Mouse (Mus musculus) megakaryocyte, adult 5-6 weeks (primary cell): Measurements from ENCODE around the gene Nxpe3. TPM values are rescaled to one million over a fixed set of nuclear protein-coding genes. Genes with fewer than 3 reads are reported as not detected.
A peak's percentile ranks its signal among the peaks of the same experiment; 100 is the strongest.

ENCODE experiments used
- ATAC-seq: 2 replicates; pipeline ENCODE4 v1.8.0; 2016; ENCODE audit warnings: mild to moderate bottlenecking, inconsistent platforms; ENCODE audit not compliant: poor library complexity, severe bottlenecking
- total RNA-seq, 2 experiments: library from RNA; stranded (forward) in 1 of 2; stranded (reverse) in 1 of 2; fragments of 153-499, 151-499 nt in 1 of 2; fragments of 221-1000, 200-1000 nt in 1 of 2; gene quantifications; 2 replicates each; pipeline versions ENCODE4 v1.2.3 to v1.2.4; 2015 to 2017

The Nxpe3 gene
- total RNA-seq, 2 experiments from 2014 or later = 2.1 to 2.4 TPM

- no peak for ATAC-seq
Measured at GRCm38 (mm10) chr16:55815466-55815865, 79.6 kb downstream of the Nxpe3 start.

- ATAC-seq = no peak
Measured at GRCm38 (mm10) chr16:55814686-55815085, 80.4 kb downstream of the Nxpe3 start.

- ATAC-seq = no peak
Measured at GRCm38 (mm10) chr16:55813916-55814315, 81.2 kb downstream of the Nxpe3 start.

GRCm38 (mm10) chr16:55811792-55812191 lies 83.3 kb downstream of the Nxpe3 start:
- peak; percentile 65 for ATAC-seq

- no peak for ATAC-seq
Measured at GRCm38 (mm10) chr16:55809779-55810514, 85.1 kb downstream of the Nxpe3 start.

GRCm38 (mm10) chr16:55809345-55809744 lies 85.7 kb downstream of the Nxpe3 start:
- ATAC-seq = peak; percentile 20

- ATAC-seq = no peak
Measured at GRCm38 (mm10) chr16:55807505-55807932, 87.6 kb downstream of the Nxpe3 start.

GRCm38 (mm10) chr16:55804799-55805198 lies 90.3 kb downstream of the Nxpe3 start:
- ATAC-seq = no peak

- peak; percentile 61 for ATAC-seq
Measured at GRCm38 (mm10) chr16:55801629-55802028, 93.5 kb downstream of the Nxpe3 start.

GRCm38 (mm10) chr16:55798845-55799244 lies 96.2 kb downstream of the Nxpe3 start:
- ATAC-seq = peak; percentile 86

GRCm38 (mm10) chr16:55790326-55790725 lies 104.8 kb downstream of the Nxpe3 start:
- ATAC-seq = peak; percentile 67

Other genes with a start within 250 kb of the Nxpe3 start
- gene Nfkbiz, start 56.4 kb downstream of the Nxpe3 start, total RNA-seq (2015) = 33.3 and 44.9 TPM in 2 replicates
- 31.2 and 32.7 TPM in 2 replicates for gene Nfkbiz, start 56.4 kb downstream of the Nxpe3 start, total RNA-seq (2017)
- gene Cep97, start 39.6 kb upstream of the Nxpe3 start, total RNA-seq (2015) = 3.4 and 5.4 TPM in 2 replicates
- 3.0 and 7.4 TPM in 2 replicates for gene Cep97, start 39.6 kb upstream of the Nxpe3 start, total RNA-seq (2017)
- 891 and 940 TPM in 2 replicates for gene Rpl24, start 71.0 kb upstream of the Nxpe3 start, total RNA-seq (2015)
- 1,387 and 1,407 TPM in 2 replicates for gene Rpl24, start 71.0 kb upstream of the Nxpe3 start, total RNA-seq (2017)
- 14.9 and 18.9 TPM in 2 replicates for gene Zbtb11, start 78.6 kb upstream of the Nxpe3 start, total RNA-seq (2015)
- 25.0 TPM in 2 replicates for gene Zbtb11, start 78.6 kb upstream of the Nxpe3 start, total RNA-seq (2017)
- gene Pcnp, start 134.5 kb upstream of the Nxpe3 start, total RNA-seq (2015) = 85.2 and 88.2 TPM in 2 replicates
- 97.0 and 104 TPM in 2 replicates for gene Pcnp, start 134.5 kb upstream of the Nxpe3 start, total RNA-seq (2017)
- gene Trmt10c, start 142.5 kb upstream of the Nxpe3 start, total RNA-seq (2015) = 14.4 and 15.1 TPM in 2 replicates
- 20.2 and 20.9 TPM in 2 replicates for gene Trmt10c, start 142.5 kb upstream of the Nxpe3 start, total RNA-seq (2017)
- 25.8 and 31.5 TPM in 2 replicates for gene Senp7, start 153.1 kb upstream of the Nxpe3 start, total RNA-seq (2015)
- 28.8 and 33.0 TPM in 2 replicates for gene Senp7, start 153.1 kb upstream of the Nxpe3 start, total RNA-seq (2017)